Mouse (Mus musculus) myocyte (in vitro differentiated cells): ENCODE data around the gene Tesc. TPM values are rescaled to one million over a fixed set of nuclear protein-coding genes. Genes with fewer than 3 reads are reported as not detected.

ENCODE experiments used
- H3K27me3 ChIP-seq: one replicate; pipeline ENCODE4 v1.6.1; 2011; ENCODE audit not compliant: control insufficient read depth, insufficient read depth, insufficient read length
- H3K36me3 ChIP-seq: one replicate; pipeline ENCODE4 v1.6.1; 2011; ENCODE audit not compliant: control insufficient read depth, insufficient read depth
- H3K4me2 ChIP-seq: one replicate; pipeline ENCODE4 v1.6.1; 2011; ENCODE audit warnings: low read depth, control low read depth
- H3K4me3 ChIP-seq: one replicate; pipeline ENCODE4 v1.5.1; 2011; ENCODE audit warnings: mild to moderate bottlenecking, control low read depth, moderate library complexity
- H3K79me2 ChIP-seq: one replicate; pipeline ENCODE4 v1.6.1; 2011; ENCODE audit not compliant: control insufficient read depth, insufficient read depth
- H3ac ChIP-seq: one replicate; pipeline ENCODE4 v1.6.1; 2011; ENCODE audit not compliant: control insufficient read depth, insufficient read length
- CEBPB ChIP-seq: IDR thresholded peaks from 2 replicates; pipeline ENCODE4 v1.6.1; 2011; ENCODE audit warnings: mild to moderate bottlenecking, moderate library complexity; ENCODE audit not compliant: poor library complexity, insufficient read depth, severe bottlenecking
- E2F4 ChIP-seq: IDR thresholded peaks from one replicate; pipeline ENCODE4 v1.6.1; 2011; ENCODE audit warnings: mild to moderate bottlenecking, control low read depth, moderate library complexity; ENCODE audit not compliant: insufficient read depth
- MAX ChIP-seq: IDR thresholded peaks from one replicate; pipeline ENCODE4 v1.6.1; 2011; ENCODE audit warnings: low read depth, mild to moderate bottlenecking, control low read depth
- MYOD1 ChIP-seq, 3 experiments: IDR thresholded peaks; one replicate each; pipeline ENCODE4 v1.6.1; 2011; ENCODE audit warnings: control low read depth in 2 of 3, low read depth in 2 of 3, mild to moderate bottlenecking in 2 of 3, moderate library complexity in 1 of 3; ENCODE audit not compliant: insufficient read length in 2 of 3, control insufficient read depth in 1 of 3
- MYOG ChIP-seq, 3 experiments: IDR thresholded peaks; one replicate each; pipeline ENCODE4 v1.6.1; 2011; ENCODE audit warnings: control low read depth in 2 of 3, low read depth in 2 of 3, mild to moderate bottlenecking in 2 of 3; ENCODE audit not compliant: insufficient read length in 2 of 3, control insufficient read depth in 1 of 3, insufficient read depth in 1 of 3
- POLR2A ChIP-seq: IDR thresholded peaks from one replicate; pipeline ENCODE4 v1.6.1; 2011; ENCODE audit warnings: low read depth, mild to moderate bottlenecking, control low read depth, moderate library complexity; ENCODE audit not compliant: insufficient read length
- POLR2AphosphoS2 ChIP-seq: IDR thresholded peaks from one replicate; pipeline ENCODE4 v1.6.1; 2011; ENCODE audit warnings: low read depth, control low read depth; ENCODE audit not compliant: insufficient read length
- REST ChIP-seq: IDR thresholded peaks from one replicate; pipeline ENCODE4 v1.6.1; 2011; ENCODE audit warnings: mild to moderate bottlenecking, control low read depth, moderate library complexity; ENCODE audit not compliant: insufficient read depth, insufficient read length
- SRF ChIP-seq: IDR thresholded peaks from one replicate; pipeline ENCODE4 v1.6.1; 2011; ENCODE audit warnings: low read depth; ENCODE audit not compliant: control insufficient read depth, insufficient read length
- TCF12 ChIP-seq: IDR thresholded peaks from one replicate; pipeline ENCODE4 v1.6.1; 2011; ENCODE audit warnings: mild to moderate bottlenecking, control low read depth; ENCODE audit not compliant: poor library complexity, insufficient read depth, severe bottlenecking
- TCF3 ChIP-seq: IDR thresholded peaks from one replicate; pipeline ENCODE4 v1.6.1; 2011; ENCODE audit warnings: low read depth, control low read depth; ENCODE audit not compliant: insufficient read length
- USF1 ChIP-seq: IDR thresholded peaks from one replicate; pipeline ENCODE4 v1.6.1; 2011; ENCODE audit warnings: low read depth, mild to moderate bottlenecking, control low read depth, moderate library complexity
- polyA plus RNA-seq: library from polyadenylated mRNA; unstranded; fragments of >200 nt; fragmentation: generic; extraction: Trizol; gene quantifications from one replicate; pipeline ENCODE4 v1.2.1, GENCODE M21; 2012; ENCODE audit warnings: missing spikeins

The Tesc gene
- polyA plus RNA-seq, 1 experiment, result 3.1 TPM

DNA sequence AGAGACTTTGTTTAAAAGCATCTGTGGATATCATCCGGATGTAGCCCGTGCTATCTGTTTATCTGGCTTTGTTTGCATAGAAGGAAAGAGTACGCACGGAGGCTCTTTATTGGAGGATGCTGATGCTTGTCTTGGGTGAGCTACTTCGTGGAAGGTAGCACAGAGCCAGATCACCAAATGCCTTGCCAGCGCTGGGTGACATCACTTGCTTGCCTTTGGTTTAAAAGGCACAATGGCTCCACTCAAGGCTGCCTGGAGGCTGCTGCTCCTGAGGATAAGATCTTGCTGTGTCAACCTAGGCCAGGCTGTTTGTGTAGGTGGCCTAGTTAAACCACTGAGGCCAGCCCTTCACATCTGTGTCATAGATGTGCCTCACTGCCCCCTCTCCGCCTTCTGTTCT lies 16.7 kb upstream of the Tesc start:
- Histone ChIP-seq H3K4me3 (no peak overlapping the region), H3K4me2 (no peak overlapping the region), H3K36me3 (no peaks in the 10 kb centered on the region), H3K27me3 (no peaks in the 10 kb centered on the region), H3K79me2 (no peaks in the 10 kb centered on the region), H3ac (no peak overlapping the region)
- no peak for TF ChIP-seq MYOD1 (IDR thresholded peaks at IDR 0.05; ENCODE audit: control insufficient read depth in 1 of 3, insufficient read length in 2 of 3, low read depth in 2 of 3)
- TF ChIP-seq MYOG (IDR thresholded peaks at IDR 0.05; ENCODE audit: control insufficient read depth in 1 of 3, insufficient read depth in 1 of 3, insufficient read length in 2 of 3, low read depth in 2 of 3), result no peak
- TF ChIP-seq TCF3, result no peak
- TF ChIP-seq POLR2A, result no peak
- no peak for TF ChIP-seq TCF12
- TF ChIP-seq REST, result no peak
- no peak for TF ChIP-seq POLR2AphosphoS2
- no peak for TF ChIP-seq CEBPB
- TF ChIP-seq E2F4, result no peak
- TF ChIP-seq USF1, result no peak
- no peak for TF ChIP-seq SRF
- no peak for TF ChIP-seq MAX

DNA sequence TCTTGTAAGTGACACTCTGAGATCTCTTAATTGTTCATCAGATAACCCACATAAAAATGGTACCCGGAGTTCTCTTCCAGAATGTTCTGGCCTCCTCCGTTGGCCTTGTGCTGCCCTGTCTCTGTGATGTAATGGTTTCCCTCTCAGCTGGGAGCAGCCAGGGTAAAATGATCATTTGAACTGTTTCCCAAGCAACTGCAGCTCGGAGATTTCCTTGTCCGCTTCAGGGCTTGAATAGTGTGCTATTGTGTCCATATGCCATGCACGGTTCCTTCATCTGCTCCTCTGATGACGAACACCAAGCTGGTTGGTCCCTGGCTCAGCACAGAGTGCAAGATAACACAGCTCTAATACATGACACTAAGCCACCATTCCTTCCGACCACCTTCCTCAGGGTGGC lies 15.7 kb upstream of the Tesc start:
- peaks cover 2% of the 10 kb centered on the region for H3K27me3 ChIP-seq
- TF ChIP-seq POLR2AphosphoS2 (no peak), MYOG (IDR thresholded peaks at IDR 0.05; ENCODE audit: control insufficient read depth in 1 of 3, insufficient read depth in 1 of 3, insufficient read length in 2 of 3, low read depth in 2 of 3) (no peak), USF1 (no peak), SRF (no peak), TCF3 (no peak), REST (no peak), TCF12 (no peak), MAX (no peak), POLR2A (no peak), MYOD1 (IDR thresholded peaks at IDR 0.05; ENCODE audit: control insufficient read depth in 1 of 3, insufficient read length in 2 of 3, low read depth in 2 of 3) (no peak), CEBPB (no peak), E2F4 (no peak)
- no peak overlapping the region for H3K4me3 ChIP-seq
- H3K4me2 ChIP-seq, result no peak overlapping the region
- H3K79me2 ChIP-seq, result no peaks in the 10 kb centered on the region
- no peak overlapping the region for H3ac ChIP-seq
- no peaks in the 10 kb centered on the region for H3K36me3 ChIP-seq

DNA sequence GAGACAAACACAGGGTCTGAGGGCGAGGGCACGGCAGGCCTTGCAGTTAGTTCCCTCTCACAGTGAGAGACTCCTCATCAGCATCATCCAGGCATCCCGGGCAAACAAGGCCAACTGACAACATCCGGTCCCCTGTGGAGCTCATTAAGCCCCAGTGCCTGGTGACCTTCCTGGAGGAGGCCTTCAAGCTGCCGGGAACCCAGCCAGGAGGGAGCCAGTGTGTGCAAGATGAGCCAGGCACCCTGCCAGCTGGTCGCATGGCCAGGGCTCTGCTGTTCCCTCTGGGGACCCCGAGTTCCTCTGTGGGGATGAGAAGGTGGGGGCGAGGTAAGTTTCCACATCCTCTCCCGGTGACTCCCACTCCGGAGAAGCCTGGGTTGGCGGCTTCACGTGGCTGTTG lies 12.5 kb upstream of the Tesc start:
- no peak overlapping the region for H3K4me2 ChIP-seq
- H3K79me2 ChIP-seq, result no peaks in the 10 kb centered on the region
- H3ac ChIP-seq, result no peak overlapping the region
- H3K27me3 ChIP-seq, result peaks cover 34% of the 10 kb centered on the region
- no peaks in the 10 kb centered on the region for H3K36me3 ChIP-seq
- H3K4me3 ChIP-seq, result no peak overlapping the region
- TF ChIP-seq USF1, result no peak

DNA sequence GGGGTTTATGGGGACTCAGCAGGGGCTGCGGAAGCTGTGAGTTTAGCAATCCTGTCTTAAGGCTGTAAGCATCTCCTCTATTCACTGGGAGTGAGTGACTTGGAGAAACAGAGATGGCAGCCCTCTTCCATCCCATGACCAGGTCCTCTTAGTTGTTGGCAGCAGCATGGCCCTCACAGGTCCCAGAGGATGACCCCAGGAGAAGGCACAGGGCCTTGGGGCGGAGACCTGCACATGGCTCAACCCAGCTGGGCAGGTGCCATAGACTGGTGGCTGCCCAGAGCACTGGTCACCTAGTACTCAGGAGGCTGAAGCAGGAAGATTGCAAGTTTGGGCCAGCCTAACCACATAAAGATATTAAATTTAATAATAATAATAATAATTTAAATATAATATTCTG lies 11.9 kb upstream of the Tesc start:
- Histone ChIP-seq H3K27me3 (peaks cover 39% of the 10 kb centered on the region), H3K4me3 (no peak overlapping the region), H3K36me3 (no peaks in the 10 kb centered on the region), H3ac (no peak overlapping the region), H3K79me2 (no peaks in the 10 kb centered on the region), H3K4me2 (no peak overlapping the region)
- TF ChIP-seq MYOD1 (IDR thresholded peaks at IDR 0.05; ENCODE audit: control insufficient read depth in 1 of 3, insufficient read length in 2 of 3, low read depth in 2 of 3) (no peak), E2F4 (no peak), POLR2A (no peak), TCF12 (no peak), TCF3 (no peak), POLR2AphosphoS2 (no peak)

DNA sequence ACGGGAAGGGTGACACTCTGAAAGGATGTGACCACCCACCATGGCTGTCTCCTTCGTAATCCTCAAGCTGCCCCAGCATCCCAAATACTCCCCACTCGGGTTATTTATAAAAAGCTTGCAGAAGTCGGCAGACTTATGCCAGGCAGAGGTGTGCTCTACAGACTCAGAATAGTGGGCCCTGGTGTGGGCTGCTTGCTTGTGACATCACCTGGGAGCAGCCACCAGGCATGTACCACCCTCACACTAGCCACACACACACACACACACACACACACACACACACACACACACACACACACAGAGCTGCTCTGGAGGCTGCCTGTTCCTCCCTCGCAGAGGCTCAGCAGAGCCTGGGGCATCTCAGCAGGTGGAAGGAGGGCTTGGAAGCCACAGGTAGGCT lies 10.0 kb upstream of the Tesc start:
- Histone ChIP-seq H3K36me3 (no peaks in the 10 kb centered on the region), H3K4me3 (no peak overlapping the region), H3K79me2 (no peaks in the 10 kb centered on the region), H3K4me2 (no peak overlapping the region), H3K27me3 (peaks cover 39% of the 10 kb centered on the region), H3ac (no peak overlapping the region)
- TF ChIP-seq POLR2A (no peak), MYOG (IDR thresholded peaks at IDR 0.05; ENCODE audit: control insufficient read depth in 1 of 3, insufficient read depth in 1 of 3, insufficient read length in 2 of 3, low read depth in 2 of 3) (no peak), E2F4 (no peak), REST (no peak), CEBPB (no peak), POLR2AphosphoS2 (no peak), MAX (no peak), TCF12 (no peak), SRF (no peak)

DNA sequence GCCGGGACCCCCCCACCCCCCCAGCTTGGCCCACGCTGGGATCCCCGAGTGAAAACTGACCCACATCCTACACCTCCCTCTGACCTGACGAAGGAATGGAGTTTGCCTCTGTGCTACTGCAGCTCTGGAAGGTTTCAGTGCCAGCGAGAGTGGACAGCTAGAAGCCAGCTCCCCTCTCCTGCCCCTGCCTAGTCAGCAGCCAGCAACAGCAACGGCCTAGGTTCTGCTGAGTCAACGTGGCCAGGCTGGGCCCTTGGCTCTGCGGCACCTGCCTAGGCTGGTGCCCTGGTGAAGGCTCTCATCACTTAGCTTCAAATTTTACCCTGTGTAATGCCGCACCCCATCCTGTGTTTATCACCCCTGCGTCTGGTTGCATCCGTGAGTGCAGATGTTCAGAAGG lies 7.6 kb upstream of the Tesc start:
- Histone ChIP-seq H3K4me2 (no peak overlapping the region), H3ac (no peak overlapping the region), H3K4me3 (no peak overlapping the region), H3K36me3 (no peaks in the 10 kb centered on the region), H3K79me2 (no peaks in the 10 kb centered on the region), H3K27me3 (peaks cover 46% of the 10 kb centered on the region)
- TF ChIP-seq TCF3 (no peak), MYOG (IDR thresholded peaks at IDR 0.05; ENCODE audit: control insufficient read depth in 1 of 3, insufficient read depth in 1 of 3, insufficient read length in 2 of 3, low read depth in 2 of 3) (no peak), REST (no peak)
